Mouse (Mus musculus): ENCODE results near the gene Nkain2. TPM values are rescaled to one million over a fixed set of nuclear protein-coding genes. Genes with fewer than 3 reads are reported as not detected.

Gene Nkain2
- total and polyA plus RNA-seq, 3 experiments = not detected

DNA sequence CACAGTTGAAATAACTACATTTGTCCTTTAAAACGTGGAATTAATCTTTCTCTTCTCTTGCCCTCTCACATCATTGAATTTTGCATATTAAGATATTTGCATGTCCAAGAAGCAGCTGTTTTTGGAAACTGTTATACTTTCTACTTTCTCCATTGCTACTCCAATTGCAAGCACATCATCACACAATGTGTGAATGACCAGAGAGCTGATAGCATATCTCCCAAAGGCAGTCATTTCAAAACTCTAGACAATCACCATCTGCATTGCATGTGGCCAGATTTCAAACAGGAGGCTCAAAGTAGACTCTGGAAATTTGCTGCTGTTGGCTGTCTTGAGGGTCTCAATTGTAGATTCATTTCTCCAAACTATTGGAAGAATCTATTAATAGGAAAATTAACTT is 396.7 kb downstream of the Nkain2 start:
- H3K4me2 ChIP-seq (ENCODE audit: insufficient read depth, low read depth, poor library complexity, severe bottlenecking) = no peak overlapping the region
- dilution Hi-C loops (cut with MboI; ENCODE audit: extremely low pct_ligation_motif_present, extremely low pct_unique_long_range_greater_than_20kb, low sequenced_read_pairs) = no loop called here

DNA sequence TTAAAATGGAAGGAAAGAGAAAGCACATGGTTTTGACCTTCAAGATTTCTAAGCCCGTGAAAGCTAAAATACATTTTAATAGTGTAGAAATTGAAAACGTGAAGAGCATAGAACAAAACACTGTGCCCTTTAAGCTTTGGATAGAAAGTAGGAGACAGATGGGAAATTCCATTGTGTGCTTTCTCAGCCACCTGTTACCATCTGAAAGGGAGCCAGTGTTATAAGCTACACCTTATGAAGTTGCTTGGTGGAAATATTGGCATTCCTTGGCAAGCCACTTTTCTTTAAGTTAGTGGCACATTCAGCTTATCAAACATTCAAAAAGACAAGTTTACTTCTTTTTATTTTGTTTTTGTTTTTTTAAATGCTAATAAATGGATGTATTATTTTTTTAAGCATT is 427.5 kb downstream of the Nkain2 start:
- Histone ChIP-seq H3K4me2 (ENCODE audit: insufficient read depth, low read depth, poor library complexity, severe bottlenecking) (no peak overlapping the region), H3K27me3 (replicated peaks) (no peaks in the 10 kb centered on the region), H3K9me3 (replicated peaks; ENCODE audit: low read length) (peaks cover 9% of the 10 kb centered on the region), H3K36me3 (replicated peaks in 1 of 2; ENCODE audit: control insufficient read depth in 1 of 2, insufficient read depth in 1 of 2, low read length in 1 of 2) (no peaks in the 10 kb centered on the region), H3K27ac (ENCODE audit: insufficient read depth, low read depth) (no peak overlapping the region), H3K9ac (ENCODE audit: insufficient read depth, low read depth) (no peak overlapping the region), H3K4me1 (ENCODE audit: control insufficient read depth in 1 of 2, insufficient read depth in 2 of 2) (no peaks in the 10 kb centered on the region), H3K79me2 (replicated peaks; ENCODE audit: control insufficient read depth, extremely low read depth, insufficient read depth, poor library complexity, severe bottlenecking) (no peaks in the 10 kb centered on the region), H3K4me3 (replicated peaks in 1 of 3; ENCODE audit: low read depth in 2 of 3, low read length in 2 of 3, poor library complexity in 1 of 3) (no peak overlapping the region)
- in situ Hi-C loops (cut with MboI; ENCODE audit: low pct_ligation_motif_present, low pct_unique_long_range_greater_than_20kb, low sequenced_read_pairs) (no loop called here), dilution Hi-C loops (cut with MboI; ENCODE audit: extremely low pct_ligation_motif_present, extremely low pct_unique_long_range_greater_than_20kb, low sequenced_read_pairs) (no loop called here)
- TF ChIP-seq GABPA (IDR thresholded peaks at IDR 0.05; ENCODE audit: insufficient replicate concordance, low read depth, low read length) (no peak), USF1 (IDR thresholded peaks at IDR 0.05; ENCODE audit: low read depth, low read length) (no peak), MYC (IDR thresholded peaks at IDR 0.05; ENCODE audit: low read depth, low read length) (no peak), JUN (IDR thresholded peaks at IDR 0.05; ENCODE audit: insufficient read depth, low read depth, low read length) (no peak), SIN3A (IDR thresholded peaks at IDR 0.05; ENCODE audit: low read length) (no peak), JUND (conservative IDR thresholded peaks at IDR 0.05; ENCODE audit: low read depth, low read length) (no peak), SMC3 (IDR thresholded peaks at IDR 0.05; ENCODE audit: low read depth, low read length) (no peak)
- no peak for DNase-seq (ENCODE audit: extremely low read depth)

More for the DNA sequence above, 396.7 kb downstream of the Nkain2 start:
- no peaks in the 10 kb centered on the region for H3K36me3 ChIP-seq (replicated peaks in 1 of 2; ENCODE audit: control insufficient read depth in 1 of 2, insufficient read depth in 1 of 2, low read length in 1 of 2)
- no peak for DNase-seq (ENCODE audit: extremely low read depth)
- H3K79me2 ChIP-seq (replicated peaks; ENCODE audit: control insufficient read depth, extremely low read depth, insufficient read depth, poor library complexity, severe bottlenecking) = no peaks in the 10 kb centered on the region
- H3K27ac ChIP-seq (ENCODE audit: insufficient read depth, low read depth) = no peak overlapping the region
- no peaks in the 10 kb centered on the region for H3K4me1 ChIP-seq (ENCODE audit: control insufficient read depth in 1 of 2, insufficient read depth in 2 of 2)
- H3K9me3 ChIP-seq (replicated peaks; ENCODE audit: low read length) = peaks cover 18% of the 10 kb centered on the region
- in situ Hi-C loops (cut with MboI; ENCODE audit: low pct_ligation_motif_present, low pct_unique_long_range_greater_than_20kb, low sequenced_read_pairs) = no loop called here
- H3K4me3 ChIP-seq (replicated peaks in 1 of 3; ENCODE audit: low read depth in 2 of 3, low read length in 2 of 3, poor library complexity in 1 of 3) = no peak overlapping the region
- H3K9ac ChIP-seq (ENCODE audit: insufficient read depth, low read depth) = no peak overlapping the region
- no peaks in the 10 kb centered on the region for H3K27me3 ChIP-seq (replicated peaks)
- no peak for TF ChIP-seq RCOR1 (conservative IDR thresholded peaks at IDR 0.05; ENCODE audit: low read depth, low read length)
- TF ChIP-seq ZNF384 (IDR thresholded peaks at IDR 0.05; ENCODE audit: low read depth, low read length) = no peak
- TF ChIP-seq ZKSCAN1 (IDR thresholded peaks at IDR 0.05; ENCODE audit: borderline replicate concordance, low read depth, low read length) = no peak
- no peak for TF ChIP-seq CTCF (conservative IDR thresholded peaks at IDR 0.05 in 1 of 2, IDR thresholded peaks at IDR 0.05 in 1 of 2; ENCODE audit: low read depth in 2 of 2, low read length in 2 of 2)
- no peak for TF ChIP-seq ETS1 (conservative IDR thresholded peaks at IDR 0.05; ENCODE audit: low read depth, low read length)
- no peak for TF ChIP-seq SMC3 (IDR thresholded peaks at IDR 0.05; ENCODE audit: low read depth, low read length)
- TF ChIP-seq NELFE (IDR thresholded peaks at IDR 0.05; ENCODE audit: low read depth, low read length) = no peak
- no peak for TF ChIP-seq MAZ (IDR thresholded peaks at IDR 0.05; ENCODE audit: low read depth, low read length)
- no peak for TF ChIP-seq USF1 (IDR thresholded peaks at IDR 0.05; ENCODE audit: low read depth, low read length)
- no peak for TF ChIP-seq TCF12 (IDR thresholded peaks at IDR 0.05; ENCODE audit: low read depth, low read length)
- TF ChIP-seq MAFK (IDR thresholded peaks at IDR 0.05; ENCODE audit: insufficient replicate concordance, low read length) = no peak
- TF ChIP-seq E2F4 (IDR thresholded peaks at IDR 0.05; ENCODE audit: insufficient replicate concordance, low read depth, low read length) = no peak
- no peak for TF ChIP-seq USF2 (conservative IDR thresholded peaks at IDR 0.05; ENCODE audit: low read depth, low read length)
- no peak for TF ChIP-seq RAD21 (IDR thresholded peaks at IDR 0.05; ENCODE audit: low read depth, low read length)
- TF ChIP-seq TBP (conservative IDR thresholded peaks at IDR 0.05; ENCODE audit: low read depth, low read length) = no peak
- no peak for TF ChIP-seq GABPA (IDR thresholded peaks at IDR 0.05; ENCODE audit: insufficient replicate concordance, low read depth, low read length)
- TF ChIP-seq IRF4 (IDR thresholded peaks at IDR 0.05; ENCODE audit: low read depth, low read length) = no peak
- TF ChIP-seq JUN (IDR thresholded peaks at IDR 0.05; ENCODE audit: insufficient read depth, low read depth, low read length) = no peak
- no peak for TF ChIP-seq POLR2AphosphoS2 (IDR thresholded peaks at IDR 0.05; ENCODE audit: low read depth, low read length)

Measured in CH12.LX (cell line).